Mouse (Mus musculus) left cerebral cortex, adult 11 months (tissue): Measurements from ENCODE around the gene Gm4133.
"Not testable (repeated sequence)": the region's sequence is repeated elsewhere in the genome, so short reads cannot be mapped to it uniquely, and the experiment has no call there.

Experiments
- DNase-seq: peaks from one replicate; pipeline ENCODE4 v3.0.0; 2022; ENCODE audit warnings: low spot score

Gene Gm4133

DNA sequence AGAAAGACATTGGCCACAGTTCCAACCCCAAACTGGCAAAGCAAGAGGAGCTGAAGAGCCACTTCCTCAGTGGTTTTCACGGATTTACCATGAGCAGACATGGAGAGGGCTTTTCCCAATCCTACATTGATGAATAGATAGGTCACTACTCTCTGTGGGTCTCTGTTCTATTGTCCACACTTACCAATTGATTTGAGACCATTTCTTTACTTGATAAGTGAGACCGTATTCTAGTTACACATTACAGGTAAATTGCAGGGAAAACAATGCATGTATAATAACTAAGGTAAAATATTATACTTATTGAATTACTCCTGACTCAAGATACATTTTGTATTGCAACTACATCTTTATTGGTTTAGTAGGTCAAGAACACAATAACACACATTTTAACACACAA is at the start of gene Gm4133:
Gene Gm4133, minus strand, starts transcription at position 101 of the 400 bp plus-strand sequence.
- DNase-seq: not testable (repeated sequence)

GRCm38 (mm10) chr7:20375310-20375709 is 41.4 kb upstream of the Gm4133 start, which contains the start of gene Gm5728:
Gene Gm5728 (minus strand): TSS chr7:20375410.
- not testable (repeated sequence) for DNase-seq
